Mouse (Mus musculus) left cerebral cortex, adult 8-10 months (tissue): ENCODE results near the gene Tcea3. TPM values are rescaled to one million over a fixed set of nuclear protein-coding genes. Genes with fewer than 3 reads are reported as not detected.
A peak's percentile ranks its signal among the peaks of the same experiment; 100 is the strongest.

ENCODE experiments used
- DNase-seq, 2 experiments: peaks; one replicate each; pipeline ENCODE4 v3.0.0; 2022; ENCODE audit warnings: low spot score in 2 of 2
- total RNA-seq, 4 experiments: library from RNA; stranded (reverse); gene quantifications; 2 replicates each; pipeline ENCODE4 v1.2.4; 2022

Gene Tcea3
- under 1 TPM; 0.52 to 0.93 (median 0.70) TPM for total RNA-seq

GRCm38 (mm10) chr4:136247729-136248463 is at the start of gene Tcea3:
TSS of gene Tcea3 (plus strand) at chr4:136247729.
- DNase-seq = no peak

- DNase-seq = no peak
These were observed 48.7 kb upstream of the Tcea3 start for GRCm38 (mm10) chr4:136198846-136199245.

GRCm38 (mm10) chr4:136199562-136200292 is 47.8 kb upstream of the Tcea3 start:
- no peak for DNase-seq

- no peak for DNase-seq
These were observed 45.0 kb upstream of the Tcea3 start for GRCm38 (mm10) chr4:136202509-136202908.

GRCm38 (mm10) chr4:136204775-136205174 is 42.8 kb upstream of the Tcea3 start:
- no peak for DNase-seq

GRCm38 (mm10) chr4:136206033-136206893 is 41.3 kb upstream of the Tcea3 start, which contains the start of gene Asap3:
TSS of gene Asap3 (plus strand) at chr4:136206365.
- DNase-seq = peak; percentile 46 to 77

DNA sequence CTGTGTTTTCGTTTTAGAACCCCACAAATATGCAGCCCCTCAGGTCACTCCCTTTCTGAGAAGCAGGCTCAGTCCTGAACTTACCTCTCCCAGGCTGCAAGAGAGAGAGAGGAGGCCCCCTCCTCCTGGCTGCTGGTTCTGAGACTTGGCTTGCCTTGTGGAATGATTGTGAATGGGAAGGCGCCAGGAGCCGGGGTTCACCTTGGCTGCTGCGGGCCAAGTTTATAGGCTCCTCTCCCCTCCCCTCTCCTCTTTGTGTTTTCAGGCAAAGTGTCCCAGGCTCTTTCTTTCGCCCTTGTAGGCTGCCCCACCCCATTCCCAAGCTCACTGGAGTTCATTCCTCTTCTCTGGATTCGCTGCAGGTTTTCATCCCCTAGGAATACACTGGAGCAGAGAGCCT is 40.6 kb upstream of the Tcea3 start:
- no peak for DNase-seq

DNA sequence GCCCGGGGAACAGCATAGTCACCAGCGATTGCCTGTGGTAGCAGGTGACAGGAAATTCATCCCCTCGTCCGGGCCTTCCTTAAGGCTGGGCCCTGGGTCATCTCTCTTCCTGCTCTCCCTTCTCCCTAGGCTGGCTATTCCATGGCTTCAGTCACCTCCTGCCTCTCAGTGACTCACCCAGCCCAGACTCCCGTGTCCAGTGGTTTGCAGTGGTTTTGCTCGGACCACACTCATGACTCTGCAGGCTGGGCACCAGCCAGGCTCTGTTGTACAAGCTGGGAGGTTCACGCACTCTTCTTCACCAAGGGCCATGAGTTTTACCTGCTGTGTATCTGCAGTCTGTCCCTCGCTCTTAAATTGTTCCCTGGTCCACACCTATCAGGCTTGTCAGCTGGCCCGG is 36.6 kb upstream of the Tcea3 start:
- DNase-seq = no peak

DNA sequence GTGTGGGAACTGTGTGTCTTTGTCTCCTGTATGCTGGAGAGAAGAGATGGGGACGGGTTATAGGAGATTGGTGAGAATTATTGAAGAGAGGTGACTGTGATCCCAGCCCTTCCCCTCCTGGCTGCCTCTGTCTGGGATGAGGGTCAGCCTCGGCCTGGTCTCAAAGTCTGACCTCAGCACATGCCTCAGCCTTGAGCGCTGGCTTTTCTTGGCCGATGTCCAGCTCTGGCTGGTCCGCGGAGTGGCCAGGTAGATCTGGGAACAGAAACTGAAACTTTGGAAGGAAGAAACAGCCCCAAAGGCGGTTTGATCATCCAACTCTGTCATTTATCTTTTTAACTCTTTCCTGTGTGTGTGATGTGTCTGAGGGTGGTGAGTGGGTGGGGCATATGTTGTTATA is 33.9 kb upstream of the Tcea3 start:
- no peak for DNase-seq

- DNase-seq = no peak
These were observed 32.7 kb upstream of the Tcea3 start for GRCm38 (mm10) chr4:136214828-136215227.

DNA sequence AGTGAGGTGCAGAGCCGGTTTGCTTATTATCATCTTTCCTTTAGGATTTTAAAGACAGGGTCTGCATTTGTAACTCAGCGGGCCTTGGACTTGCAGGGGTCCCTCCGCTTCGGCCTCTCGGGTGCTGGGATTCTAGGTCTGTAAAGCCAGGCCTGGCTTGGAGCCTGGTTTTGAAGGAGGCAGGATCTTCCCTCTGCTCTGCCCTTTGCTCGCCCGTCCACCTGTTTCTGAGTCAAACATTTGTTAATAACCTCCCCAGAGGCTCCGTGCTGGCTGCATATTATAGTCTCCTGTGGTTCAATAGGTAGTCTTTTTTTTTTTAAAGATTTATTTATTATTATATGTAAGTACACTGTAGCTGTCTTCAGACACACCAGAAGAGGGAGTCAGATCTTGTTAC is 32.0 kb upstream of the Tcea3 start:
- no peak for DNase-seq

DNA sequence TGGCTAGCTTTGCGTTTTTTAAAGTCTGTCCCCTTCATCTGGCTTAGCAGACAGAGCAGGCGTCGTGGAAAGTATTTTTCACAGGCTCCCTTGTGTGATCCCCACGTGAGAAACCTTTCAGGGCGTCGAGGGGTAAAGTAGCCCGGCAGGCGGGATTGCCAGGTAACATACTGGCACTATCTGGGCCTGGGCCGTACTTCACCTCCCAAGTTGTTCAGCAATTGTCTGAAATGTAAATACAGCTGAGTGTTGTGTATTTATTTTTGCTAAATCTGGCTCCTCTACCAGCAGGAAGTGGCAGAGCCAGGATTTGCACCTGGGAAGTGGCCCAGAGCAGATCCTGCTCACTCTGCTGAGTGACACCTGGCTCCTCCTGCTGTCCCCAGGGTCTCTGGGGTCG is 30.5 kb upstream of the Tcea3 start:
- DNase-seq = no peak

DNA sequence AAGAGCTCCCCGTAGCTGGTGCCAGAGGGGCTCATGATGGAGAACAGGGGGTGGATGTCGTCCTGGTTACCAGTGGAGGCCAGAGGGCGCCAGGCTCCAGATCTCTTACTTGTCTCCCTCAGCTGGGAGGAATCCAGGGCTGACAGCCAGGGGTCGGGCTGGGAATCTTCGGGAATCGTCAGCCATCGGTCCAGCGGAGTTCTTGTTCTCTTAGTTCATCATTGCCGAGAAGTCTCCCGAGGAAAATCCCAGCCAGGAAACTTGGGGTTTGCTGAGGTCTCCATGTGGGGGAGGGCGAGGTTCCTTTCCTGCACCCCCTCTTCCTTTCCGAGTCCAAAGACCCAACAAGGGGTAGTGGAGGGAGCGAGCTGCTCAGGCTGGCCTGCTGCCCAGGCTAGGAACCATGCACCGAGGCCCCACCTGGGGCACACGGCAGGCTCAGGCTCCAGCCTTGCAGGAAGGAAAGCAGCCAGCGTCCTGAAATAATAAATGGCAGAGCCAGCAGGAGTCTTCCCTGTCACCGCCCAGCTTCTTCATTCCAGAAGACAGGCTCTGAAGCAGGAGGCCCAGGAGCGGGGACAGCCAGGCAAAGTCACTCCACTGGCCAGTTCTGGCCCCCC is 28.8 kb upstream of the Tcea3 start:
- no peak for DNase-seq

DNA sequence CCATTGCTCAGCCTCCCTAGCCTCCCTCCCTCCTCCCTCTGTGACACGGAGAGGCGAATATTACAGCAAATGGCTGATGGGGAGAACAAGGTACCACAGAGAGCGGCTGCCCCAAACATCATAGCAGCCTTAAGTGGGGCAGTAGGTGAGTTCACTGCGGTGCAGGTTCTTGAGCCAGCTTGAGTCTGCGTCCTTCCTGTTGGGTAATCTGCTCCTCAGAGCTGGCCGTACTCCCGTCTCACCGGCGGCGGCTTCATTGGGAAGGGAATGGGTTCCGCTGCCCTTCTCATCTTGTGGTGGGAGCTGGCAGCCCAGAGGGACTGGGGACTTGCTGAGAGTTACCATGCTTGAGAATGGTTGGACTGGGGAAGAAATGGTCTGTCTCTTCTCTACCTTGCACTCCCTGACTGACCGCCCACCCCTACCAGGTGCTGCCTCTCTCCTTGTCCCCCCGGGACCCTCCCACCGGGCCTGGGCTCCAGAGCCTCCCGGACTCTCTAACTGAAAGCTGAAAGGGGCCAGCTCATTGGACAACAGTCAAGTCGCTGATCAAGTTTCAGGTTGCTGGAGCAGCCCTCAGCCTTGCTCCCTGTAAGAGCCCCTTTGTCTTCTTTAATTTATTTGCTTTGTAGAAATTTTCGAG is 27.3 kb upstream of the Tcea3 start:
- DNase-seq = no peak

DNA sequence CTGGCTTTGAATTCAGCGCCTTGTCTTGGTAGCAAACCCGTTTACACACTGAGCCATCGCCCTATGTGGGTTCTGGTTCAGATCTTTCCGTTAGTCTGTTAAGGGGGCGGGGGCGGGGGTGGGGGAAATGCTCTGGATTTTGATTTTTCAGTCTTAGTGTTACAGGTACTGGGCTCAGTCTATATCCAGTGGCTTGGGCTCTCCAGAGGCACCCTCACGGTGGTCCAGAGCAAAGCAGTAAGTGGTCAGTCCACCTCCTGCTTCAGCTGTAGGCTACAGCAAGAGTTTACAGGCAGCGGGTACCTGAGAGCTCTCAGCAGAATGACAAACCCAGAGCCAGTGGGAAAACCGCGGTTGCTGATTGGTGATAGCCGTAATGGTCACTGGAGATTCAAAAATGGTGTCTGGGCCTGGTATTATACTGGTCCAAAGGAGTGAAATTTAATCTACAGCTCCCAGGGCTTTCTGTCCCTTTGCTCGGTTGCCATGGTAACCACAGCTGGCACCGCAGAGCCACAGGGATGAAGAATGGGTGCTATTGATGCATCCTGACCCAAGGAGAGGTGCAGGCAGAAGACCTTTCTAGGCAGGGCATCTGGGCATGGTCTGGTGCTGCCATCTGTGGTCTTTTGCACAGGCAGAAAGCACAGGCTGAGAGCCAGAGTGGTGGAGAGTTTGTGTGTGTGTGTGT is 23.8 kb upstream of the Tcea3 start:
- DNase-seq = peak in 1 of 2 experiments; percentile 25

DNA sequence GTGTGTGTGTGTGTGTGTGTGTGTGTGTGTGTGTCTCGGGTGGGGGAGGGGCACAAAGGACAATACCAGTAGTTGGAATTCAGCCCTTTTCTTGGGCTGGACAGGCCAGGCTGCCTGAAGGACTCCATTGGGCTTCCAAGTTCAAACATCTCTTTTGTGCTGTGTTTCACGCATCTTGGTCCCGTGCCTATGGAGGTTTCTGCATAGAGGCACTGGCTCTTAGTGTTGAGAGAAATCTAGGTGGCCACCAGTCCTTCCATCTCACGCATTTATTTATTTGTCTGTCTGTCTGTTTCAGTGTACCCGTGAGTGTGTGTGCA is 23.3 kb upstream of the Tcea3 start:
- DNase-seq = no peak

GRCm38 (mm10) chr4:136224677-136225460 is 22.7 kb upstream of the Tcea3 start:
- DNase-seq = no peak

DNA sequence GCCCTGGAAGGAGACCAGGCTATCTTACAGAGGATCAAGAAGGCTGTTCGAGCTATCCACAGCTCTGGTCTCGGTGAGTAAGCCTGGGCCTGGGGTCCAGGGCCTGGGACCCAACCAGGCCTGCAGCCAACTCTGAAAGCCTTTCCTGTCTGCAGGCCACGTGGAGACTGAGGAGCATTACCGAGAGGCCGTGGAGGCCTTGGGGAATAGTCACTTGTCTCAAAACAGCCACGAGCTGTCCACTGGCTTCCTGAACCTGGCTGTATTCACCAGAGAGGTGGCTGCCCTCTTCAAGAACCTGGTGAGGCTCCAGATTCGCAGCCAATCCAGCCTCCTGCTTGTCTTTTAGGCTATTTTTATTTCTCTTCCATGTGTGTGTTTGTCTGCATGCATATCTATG is 20.1 kb upstream of the Tcea3 start:
- no peak for DNase-seq

DNA sequence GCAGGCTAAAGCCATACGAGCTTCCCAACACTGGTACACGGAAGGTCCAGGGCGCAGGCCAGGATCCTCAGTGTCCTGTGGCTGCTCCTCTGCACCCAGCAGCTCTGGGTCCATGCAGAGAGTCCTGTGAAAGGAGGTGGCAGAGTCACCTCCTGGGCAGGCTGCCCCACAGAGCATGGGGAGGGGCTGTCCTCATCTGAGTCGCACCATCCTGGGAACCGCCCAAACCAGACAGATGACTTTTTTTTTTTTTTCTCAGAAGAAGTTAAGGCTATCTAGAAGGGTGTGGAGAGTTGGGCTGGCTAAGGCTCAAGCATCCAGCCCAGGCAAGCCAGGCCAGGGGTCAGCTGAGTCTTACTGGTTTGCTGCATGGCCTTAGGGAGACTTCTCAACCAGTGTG is 18.9 kb upstream of the Tcea3 start:
- DNase-seq = no peak

DNA sequence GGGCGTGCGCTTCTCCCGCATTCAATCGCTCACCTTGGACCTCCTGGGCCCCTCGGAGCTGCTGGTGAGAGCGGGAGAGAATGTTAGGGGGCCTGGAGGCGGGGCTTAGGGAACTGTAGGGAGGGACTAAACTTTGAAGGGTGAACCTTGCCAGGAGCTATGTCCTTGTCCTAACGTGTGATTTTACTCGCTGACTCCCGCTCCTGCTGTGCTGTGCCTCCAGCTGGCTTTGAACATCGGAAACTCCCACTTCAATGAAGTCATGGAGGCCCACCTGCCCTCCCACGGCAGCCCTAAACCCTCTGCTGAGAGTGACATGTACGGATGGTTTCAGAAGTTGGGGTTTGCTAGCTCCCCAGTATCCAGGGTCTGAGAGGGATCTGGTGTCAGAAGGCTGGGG is 8.9 kb upstream of the Tcea3 start:
- DNase-seq = no peak
